Mouse (Mus musculus) yolk sac, embryonic 10.5 days (tissue): ENCODE data around the gene Hist1h4f.
"Not testable (repeated sequence)": the region's sequence is repeated elsewhere in the genome, so short reads cannot be mapped to it uniquely, and the experiment has no call there.

Experiments used
- DNase-seq: peaks from one replicate; pipeline ENCODE4 v3.0.0-alpha.2; 2017; ENCODE audit warnings: low spot score

Hist1h4f gene

GRCm38 (mm10) chr13:23554925-23555838 lies 3.7 kb upstream of the Hist1h4f start:
- peak; percentile 95 for DNase-seq

DNA sequence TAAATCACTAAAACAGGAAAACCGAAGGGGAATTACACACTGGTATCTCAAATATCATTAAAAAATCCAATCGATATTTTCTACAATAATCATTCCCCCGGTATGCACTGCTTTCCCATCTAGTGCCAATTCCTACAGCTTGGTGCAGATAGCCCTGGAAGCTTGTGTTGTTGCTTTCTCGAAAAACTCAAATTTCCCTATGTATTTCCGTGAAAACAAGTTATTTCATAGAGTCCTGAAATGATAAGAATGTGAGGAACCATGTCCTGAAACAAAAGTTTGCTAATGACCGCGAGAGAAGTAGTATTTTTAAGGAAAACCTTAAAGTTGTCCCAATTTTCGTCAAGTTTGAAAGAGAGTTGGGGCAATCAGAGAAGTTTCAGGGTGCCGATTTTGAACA lies 2.9 kb upstream of the Hist1h4f start:
- DNase-seq: peak; percentile 38

DNA sequence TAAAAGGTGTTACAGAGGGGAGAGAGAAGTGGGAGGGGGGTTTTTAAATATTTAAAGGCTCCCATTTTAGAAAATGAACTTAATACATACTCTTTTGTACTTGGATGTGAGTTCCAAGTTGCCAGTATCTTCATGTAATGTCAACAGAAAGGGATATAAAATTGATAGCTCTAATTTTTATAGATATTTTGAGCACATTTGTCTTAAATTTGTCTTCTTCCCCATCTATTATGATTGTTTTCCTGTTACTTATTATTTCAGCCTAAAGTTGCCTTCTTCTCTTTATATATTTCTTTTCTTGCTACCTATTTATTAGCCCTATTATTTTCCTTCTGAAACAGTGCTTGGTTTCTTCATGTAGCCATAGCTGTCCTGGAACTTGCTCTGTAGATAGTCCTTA lies 1.5 kb upstream of the Hist1h4f start, which contains the start of gene Hist1h1d:
Gene Hist1h1d (plus strand): TSS at position 301 of the 400 bp plus-strand sequence.
- DNase-seq: no peak

DNA sequence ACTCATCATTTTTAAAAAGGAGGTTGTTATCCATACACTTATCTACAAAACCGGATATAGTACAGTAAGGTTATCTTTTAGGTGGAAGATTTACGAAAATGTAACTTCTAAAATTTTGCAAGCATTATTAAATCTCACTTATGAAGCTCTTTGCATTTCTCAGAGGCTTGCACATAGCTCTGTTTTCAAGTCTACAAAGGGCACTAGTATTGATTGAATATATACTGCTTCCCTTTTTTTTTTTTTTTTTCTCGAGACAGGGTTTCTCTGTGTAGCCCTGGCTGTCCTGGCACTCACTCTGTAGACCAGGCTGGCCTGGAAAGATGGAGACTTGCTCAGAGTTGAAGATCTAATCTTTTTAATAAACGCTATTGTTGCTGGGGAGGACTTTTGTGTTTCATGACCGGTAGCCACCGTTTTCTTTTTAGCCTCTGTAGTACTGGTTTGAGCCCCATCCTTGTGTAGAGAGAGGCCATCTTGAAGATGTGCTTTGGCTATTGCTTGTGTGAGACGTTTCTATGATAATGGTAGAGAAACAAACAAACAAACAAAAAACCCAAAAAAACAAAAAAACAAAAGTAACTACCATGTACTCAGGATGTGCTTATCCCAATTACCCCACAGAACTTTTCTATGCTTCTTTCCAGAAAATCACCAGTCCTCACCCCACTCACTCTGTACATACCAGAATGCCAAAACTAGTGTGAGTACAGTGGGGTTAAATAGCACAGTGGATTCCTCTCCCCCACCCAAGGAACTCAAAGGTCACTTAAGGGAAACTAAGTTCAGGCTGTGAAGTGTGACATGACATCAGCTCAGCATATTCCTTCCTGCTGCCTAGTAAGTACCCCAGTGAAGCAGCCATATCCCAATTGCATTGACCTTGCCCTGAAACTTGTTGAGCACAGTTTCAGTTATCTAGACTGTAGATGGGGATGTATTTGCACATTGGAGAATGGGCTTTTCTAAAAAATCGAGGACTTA lies 775 bp upstream of the Hist1h4f start:
- no peak for DNase-seq

DNA sequence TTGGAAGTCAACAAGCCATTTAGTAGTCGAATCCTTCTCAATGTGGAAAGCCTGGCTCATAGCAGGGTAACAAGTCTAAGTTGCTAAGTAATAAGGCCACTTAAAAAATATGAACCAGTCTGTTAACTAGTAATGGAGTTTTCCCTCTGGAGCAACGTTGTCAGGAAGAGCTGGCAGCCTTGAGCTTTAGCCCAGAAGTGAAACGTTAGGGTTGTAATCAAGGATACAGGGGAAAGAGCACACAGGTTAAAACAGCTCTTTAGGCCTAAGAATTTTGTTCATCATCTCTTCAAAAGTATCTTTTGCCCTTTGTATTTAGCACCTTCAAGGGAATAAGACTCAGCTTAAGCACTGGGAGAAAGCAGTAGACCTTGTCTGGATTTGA lies 695 bp downstream of the Hist1h4f start:
- peak; percentile 60 for DNase-seq

GRCm38 (mm10) chr13:23546694-23547093 lies 4.8 kb downstream of the Hist1h4f start:
- no peak for DNase-seq

GRCm38 (mm10) chr13:23544787-23545120 lies 6.7 kb downstream of the Hist1h4f start:
- DNase-seq: not testable (repeated sequence)

GRCm38 (mm10) chr13:23543965-23544786 lies 7.3 kb downstream of the Hist1h4f start, which contains the start of gene Hist1h3f:
Gene Hist1h3f, plus strand, starts transcription at chr13:23544052.
- DNase-seq: peak; percentile 92

DNA sequence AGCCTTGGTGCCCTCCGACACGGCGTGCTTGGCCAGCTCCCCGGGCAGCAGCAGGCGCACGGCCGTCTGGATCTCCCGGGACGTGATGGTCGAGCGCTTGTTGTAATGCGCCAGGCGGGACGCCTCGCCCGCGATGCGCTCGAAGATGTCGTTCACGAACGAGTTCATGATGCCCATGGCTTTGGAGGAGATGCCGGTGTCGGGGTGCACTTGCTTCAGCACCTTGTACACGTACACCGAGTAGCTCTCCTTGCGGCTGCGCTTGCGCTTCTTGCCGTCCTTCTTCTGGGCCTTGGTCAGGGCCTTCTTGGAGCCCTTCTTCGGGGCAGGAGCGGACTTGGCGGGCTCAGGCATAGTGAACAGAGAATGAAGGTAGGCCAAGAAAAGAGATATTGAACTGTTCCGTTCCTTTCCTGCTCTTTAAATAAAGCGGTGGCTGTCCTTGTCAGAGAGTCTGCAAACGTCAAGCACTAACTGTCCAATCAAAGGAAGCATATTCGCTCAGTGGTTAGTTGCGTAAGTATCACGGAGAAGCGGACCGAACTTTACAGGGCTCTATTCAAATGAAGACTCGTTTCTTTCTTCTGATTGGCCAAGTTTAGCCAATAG lies 8.3 kb downstream of the Hist1h4f start, which contains the start of gene Hist1h2bh:
Gene Hist1h2bh (minus strand): TSS at position 394 of the 609 bp plus-strand sequence.
- DNase-seq: peak; percentile 92

DNA sequence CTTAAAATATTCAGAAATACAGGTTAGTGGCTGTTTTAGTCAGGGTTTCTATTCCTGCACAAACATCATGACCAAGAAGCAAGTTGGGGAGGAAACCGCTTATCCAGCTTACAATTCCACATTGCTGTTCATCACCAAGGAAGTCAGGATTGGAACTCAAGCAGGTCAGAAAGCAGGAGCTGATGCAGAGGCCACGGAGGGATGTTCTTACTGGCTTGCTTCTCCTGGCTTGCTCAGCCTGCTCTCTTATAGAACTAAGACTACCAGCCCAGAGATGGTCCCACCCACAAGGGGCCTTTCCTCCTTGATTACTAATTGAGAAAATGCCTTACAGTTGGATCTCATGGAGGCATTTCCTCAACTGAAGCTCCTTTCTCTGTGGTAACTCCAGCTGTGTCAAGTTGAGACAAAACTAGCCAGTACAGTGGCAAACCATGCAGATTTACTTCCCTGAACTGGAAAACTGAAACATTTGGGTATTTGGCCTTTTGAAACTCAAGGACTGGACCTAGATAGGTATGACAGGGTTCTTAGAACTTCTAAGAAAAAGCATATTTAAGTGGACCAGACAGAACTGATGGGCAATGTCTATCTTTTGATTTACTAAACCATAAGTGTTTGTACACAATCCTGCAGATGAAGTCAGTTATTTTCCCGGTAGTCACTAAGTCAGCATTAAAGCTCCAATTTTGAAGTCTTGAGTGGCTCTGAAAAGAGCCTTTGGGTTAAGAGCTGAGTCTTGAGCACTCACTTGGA lies 9.0 kb downstream of the Hist1h4f start:
- DNase-seq: not testable (repeated sequence)

DNA sequence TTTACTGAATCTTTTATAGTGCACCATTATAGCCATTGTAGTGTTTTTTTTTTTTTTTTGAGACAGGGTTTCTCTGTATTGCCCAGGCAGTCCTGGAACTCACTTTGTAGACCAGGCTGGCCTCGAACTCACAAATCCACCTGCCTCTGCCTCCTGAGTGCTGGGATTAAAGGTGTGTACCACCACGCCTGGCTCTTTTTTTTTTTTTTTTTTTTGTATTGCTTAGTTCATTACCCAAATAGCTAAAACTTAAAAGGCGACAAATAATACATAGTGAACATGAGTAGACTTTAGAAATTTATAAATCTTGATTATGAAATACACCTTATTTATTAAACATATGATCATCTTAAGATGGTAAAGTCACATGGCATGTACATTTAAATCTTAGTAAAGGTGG lies 10.0 kb downstream of the Hist1h4f start:
- DNase-seq: no peak

GRCm38 (mm10) chr13:23539821-23540220 lies 11.6 kb downstream of the Hist1h4f start:
- not testable (repeated sequence) for DNase-seq

GRCm38 (mm10) chr13:23538249-23538648 lies 13.2 kb downstream of the Hist1h4f start:
- DNase-seq: no peak

DNA sequence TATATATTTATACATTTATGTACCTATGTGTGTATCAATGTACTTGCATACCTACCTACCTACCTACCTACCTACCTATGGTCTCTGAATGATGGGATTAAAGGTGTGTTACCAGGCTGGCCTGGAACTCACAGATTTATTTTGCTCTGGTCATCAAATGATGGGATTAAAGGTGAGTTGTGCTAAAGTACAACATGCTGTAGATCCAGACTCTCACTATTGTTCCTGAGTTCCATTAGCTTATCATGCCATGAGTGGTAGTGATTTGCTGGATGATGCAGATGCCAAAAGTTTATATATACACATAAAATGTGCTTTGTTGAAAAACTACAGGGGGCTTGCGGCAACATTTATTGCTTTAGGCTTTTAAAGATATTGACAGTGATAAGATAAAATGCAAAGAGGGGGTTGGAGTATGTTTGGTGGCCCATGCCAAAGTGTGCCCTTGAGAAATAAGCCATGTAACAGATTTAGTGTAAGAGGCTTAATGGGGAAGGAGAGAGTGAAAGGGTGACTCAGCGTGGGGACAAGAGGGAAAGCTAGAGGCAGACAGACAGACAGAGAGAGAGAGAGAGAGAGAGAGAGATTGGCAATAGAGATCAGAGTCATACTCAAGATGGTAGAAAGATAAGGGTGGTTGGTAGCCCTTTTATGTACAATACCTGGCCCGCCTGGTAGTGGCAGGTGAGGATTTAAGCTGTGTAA lies 14.3 kb downstream of the Hist1h4f start:
- no peak for DNase-seq

DNA sequence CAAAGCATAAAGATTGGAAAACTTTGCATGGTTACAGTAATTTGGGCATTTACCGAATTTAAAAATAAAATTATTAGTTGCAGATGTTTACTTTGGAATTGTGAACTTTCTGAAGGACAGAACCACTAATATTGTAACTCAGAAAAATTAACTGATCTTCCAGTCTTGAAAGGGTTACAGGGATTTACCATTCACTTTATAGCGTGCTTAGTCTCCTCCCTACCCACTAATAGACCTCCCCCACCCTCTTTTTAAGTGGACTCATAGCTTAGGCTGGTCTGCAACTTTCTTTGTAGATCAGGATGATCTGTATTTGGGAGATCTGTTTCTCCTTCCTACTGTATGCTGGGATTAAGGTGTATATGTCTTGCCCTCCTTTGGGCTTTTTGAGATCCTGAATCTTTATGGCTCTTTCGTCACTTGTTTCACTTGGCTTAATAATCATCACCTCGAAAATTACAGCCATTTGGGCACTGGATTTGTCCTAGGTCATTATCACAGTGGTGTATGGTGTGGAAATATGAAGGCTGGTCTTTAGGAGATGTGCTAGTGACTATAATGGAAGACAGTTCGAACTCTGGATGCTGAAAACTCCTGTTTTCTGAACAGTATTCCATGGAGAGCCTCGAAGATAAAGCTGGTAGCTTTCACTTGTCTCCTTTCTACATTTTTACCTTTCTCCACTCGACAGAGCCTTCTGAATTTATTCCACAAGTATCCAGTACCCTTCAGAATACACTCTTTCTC lies 15.2 kb downstream of the Hist1h4f start:
- peak; percentile 50 for DNase-seq

- peak; percentile 97 for DNase-seq
Observed at GRCm38 (mm10) chr13:23535137-23536075, 16.0 kb downstream of the Hist1h4f start, which contains the start of gene Hist1h3g. Gene Hist1h3g, plus strand, starts transcription at chr13:23535422.

GRCm38 (mm10) chr13:23534368-23535131 lies 16.9 kb downstream of the Hist1h4f start:
- DNase-seq: no peak
